Mouse (Mus musculus) Muller cell, postnatal 12 days (primary cell): Measurements from ENCODE around the gene Pcgf1.

Experiments
- DNase-seq: peaks from one replicate; pipeline ENCODE4 v3.0.0-alpha.2; 2015; ENCODE audit errors: inconsistent ontology term

Pcgf1 gene

DNA sequence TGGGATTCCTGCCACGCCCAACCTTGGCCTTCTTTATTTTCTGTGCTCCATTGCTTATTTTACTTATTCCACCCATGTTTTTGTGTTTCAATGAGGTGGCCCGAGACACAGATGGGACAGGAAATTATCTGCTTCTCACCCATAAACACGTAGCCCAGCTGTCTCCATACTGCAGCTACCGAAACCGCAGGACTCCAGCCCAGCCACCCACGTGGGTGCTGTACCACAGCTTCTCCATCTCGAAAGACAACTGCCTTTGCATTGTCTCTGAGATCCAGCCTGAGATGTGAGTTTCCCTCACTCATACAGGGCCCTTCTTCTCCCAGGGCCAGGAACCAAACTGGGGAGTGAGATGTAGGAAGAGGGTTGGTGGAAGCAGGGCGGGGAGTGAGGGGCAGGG is 11.7 kb upstream of the Pcgf1 start:
- no peak for DNase-seq

DNA sequence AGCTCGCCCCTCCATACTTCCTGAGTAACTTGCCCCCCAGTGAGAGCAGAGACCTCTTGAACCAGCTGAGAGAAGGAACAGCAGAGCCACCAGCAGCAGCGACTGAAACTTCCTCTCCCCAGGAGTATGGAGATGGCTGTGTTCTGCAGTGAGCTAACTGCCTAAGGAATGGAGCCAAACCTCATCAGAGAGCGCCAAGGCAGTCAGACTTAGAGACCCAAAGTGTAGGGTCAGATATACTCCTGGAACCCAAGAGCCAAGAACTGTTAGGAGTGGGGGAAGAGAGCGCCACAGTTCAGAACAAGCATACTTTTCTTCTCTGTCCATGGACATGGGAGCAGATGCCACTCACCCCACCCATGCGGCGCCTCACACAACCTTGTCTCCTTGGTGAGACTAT is 11.2 kb upstream of the Pcgf1 start:
- DNase-seq: no peak

DNA sequence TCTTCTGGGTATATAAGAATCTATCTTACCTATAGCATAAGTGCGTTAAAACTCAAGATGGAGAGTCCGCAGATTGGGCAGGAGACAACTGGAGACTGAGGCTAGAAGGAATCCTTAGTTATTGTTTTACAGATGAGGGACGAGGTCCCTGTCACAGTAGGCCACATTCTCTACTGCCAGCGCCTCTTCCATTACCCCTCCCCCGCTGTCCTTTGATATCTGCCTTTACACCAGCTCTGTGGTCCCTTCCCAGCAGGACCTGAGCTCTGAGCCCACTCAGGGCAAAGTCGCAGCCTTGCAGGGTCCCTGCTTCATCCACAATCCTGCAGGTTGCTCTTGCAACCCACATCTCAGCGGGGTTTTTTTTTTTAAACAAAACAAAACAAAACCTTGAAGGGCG is 9.4 kb upstream of the Pcgf1 start:
- DNase-seq: no peak

DNA sequence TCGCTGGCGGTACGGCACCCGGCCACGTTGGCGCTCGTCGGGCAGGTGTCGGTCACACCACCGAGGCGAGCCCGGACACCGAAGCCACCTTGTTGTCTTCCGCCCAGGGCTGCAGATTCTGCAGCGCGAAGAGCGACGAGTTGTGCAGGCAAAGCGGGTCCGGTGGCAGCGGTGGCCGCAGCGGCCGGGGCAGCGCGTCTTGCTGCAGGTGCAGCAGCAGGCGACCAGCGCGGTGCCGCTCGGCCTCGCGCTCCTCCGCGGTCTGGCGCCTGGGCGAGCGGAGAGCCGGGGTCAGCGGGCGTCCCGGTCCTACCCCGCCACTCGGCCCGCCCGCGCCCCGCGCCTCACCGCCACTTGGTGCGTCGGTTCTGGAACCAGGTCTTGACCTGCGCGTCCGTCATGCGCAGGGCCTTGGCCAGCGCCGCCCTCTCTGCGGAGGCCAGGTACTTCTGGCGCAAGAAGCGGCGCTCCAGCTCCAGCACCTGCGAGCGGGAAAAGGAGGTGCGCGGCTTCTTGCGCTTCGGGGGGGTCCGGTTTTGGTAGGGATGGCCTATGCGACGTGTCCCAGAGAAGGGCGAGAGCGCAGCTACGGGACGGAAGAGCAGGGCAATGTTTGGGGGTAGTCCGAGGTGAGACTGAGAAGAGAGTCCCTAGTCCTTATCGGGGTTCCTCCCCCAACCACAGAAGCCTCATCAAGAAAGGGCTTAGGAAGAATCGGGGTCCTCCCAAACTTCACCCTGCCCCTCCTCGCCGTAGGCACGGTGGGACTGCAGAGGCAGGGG is 8.8 kb upstream of the Pcgf1 start:
- DNase-seq: no peak

DNA sequence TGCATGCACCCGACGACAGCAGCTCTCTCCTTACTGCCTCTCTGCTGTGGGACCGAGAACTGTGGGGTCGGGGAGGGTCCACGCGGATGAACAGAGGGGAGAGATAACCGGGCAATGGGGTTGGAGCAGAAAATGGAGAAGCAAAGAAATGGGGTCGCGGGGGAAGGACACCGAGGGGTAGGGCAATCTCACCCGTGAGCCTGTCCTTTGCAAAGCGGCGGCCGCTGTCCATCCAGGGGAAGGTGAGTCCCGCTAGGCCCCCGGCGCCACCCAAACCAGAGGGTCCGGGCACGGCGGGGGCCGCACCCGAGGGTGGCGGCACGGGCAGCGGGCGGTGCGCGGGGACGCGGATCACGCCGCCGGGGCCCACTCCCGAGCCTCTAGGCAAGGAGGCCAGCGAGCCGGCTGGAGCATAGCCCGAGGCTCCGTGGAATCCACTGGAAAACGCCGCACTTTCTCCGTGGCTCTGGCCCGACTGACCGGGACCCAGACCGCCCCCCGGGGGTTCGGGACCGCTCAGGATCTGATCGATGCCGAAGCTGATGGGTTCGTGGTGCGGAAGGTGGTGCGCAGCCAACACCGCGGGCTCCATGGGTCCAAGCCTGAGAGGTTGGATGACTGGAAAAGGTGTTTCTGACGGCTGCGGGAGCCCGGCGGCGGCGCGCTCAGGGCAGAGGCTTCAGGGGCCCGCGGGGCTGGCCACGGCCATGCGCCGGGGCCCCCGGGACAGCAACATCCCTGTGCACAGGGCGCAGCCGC is 8.0 kb upstream of the Pcgf1 start:
- DNase-seq: no peak

DNA sequence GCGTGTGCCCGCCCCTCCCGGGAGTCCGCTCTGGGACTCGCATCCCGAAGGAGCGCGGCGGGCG is 7.6 kb upstream of the Pcgf1 start, which contains the start of gene Tlx2:
TSS of gene Tlx2 (minus strand) at position 47 of the 64 bp plus-strand sequence.
- DNase-seq: no peak

DNA sequence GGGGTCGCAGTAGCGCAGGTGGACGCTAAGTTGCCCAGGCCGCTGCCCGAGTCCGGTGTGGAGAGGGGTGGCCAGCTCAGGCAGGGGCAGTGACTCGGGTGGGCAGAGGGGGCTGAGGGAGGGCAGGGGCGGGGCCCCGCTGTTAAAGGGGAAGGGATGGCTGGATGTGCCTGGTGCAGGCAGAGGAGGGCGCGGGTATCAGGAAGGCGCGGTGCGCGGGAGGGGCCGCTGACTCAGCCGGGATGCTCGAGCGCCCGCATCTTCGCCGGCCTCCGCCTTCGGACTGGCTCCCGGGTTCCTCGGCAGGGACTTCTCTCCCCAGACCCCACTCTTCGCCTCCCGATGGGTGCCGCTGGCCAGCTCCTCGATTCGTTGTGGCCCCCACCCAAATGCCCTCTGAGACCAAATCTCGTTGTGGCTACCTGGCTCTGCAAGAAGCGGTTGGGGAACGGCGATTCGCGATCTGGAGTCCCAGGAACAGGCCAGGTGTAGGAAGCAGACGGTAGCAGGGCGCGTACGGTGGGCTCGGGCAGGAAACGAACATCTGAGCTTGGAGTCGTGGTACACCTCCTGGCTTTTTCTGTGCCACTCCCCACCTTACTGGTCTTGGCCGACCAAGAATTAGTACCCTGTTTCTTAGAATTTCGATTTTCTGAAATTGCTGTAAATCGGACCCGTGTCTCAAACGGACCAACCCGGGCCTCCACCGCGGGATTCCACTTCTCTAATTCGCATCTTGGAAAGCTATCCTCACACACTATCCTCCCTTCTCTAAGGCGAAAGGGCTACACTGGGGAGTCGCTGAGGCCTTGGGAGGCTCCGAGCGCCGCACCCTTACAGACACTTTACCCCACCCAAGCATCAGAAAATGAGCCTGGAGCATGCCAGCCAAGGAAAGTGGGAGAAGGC is 7.1 kb upstream of the Pcgf1 start:
- DNase-seq: peak; percentile 65

DNA sequence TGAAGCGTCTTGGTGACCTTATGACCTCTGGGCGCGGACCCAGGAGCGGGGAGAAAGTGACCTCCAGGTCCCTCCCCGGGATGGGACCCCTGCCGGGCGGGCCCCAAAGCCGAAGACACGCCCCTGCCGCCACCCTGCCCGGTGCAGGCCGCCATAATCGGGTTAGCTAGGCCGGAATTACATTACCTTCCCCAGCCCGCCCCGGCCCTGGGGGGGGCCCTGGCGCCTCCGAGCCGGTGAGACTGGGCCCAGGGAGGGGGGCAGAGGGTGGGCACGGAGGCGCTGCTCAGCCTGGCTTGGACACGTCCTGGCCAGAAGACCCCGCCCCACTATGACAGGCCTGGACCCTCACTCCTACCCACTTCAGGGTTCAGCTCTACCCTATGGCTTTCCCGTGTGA is 6.4 kb upstream of the Pcgf1 start:
- DNase-seq: no peak

DNA sequence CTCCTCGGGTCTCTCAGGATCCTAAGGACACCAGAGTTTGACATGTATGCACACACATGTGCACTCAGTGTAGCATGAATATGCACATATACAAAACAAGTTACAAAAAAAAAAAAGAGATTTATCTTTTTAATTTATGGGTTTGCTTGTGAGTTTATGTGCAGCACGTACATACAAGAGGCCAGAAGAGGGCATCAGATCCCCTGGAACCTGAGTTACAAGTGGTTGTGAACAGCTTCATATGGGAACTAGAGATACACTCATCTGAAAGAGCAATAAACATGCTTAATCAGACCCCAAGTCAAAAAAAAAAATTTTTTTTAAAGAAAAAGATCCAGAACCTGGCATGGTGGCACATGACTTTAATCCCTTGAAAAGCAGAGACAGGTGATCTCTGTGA is 2.7 kb upstream of the Pcgf1 start:
- DNase-seq: no peak

DNA sequence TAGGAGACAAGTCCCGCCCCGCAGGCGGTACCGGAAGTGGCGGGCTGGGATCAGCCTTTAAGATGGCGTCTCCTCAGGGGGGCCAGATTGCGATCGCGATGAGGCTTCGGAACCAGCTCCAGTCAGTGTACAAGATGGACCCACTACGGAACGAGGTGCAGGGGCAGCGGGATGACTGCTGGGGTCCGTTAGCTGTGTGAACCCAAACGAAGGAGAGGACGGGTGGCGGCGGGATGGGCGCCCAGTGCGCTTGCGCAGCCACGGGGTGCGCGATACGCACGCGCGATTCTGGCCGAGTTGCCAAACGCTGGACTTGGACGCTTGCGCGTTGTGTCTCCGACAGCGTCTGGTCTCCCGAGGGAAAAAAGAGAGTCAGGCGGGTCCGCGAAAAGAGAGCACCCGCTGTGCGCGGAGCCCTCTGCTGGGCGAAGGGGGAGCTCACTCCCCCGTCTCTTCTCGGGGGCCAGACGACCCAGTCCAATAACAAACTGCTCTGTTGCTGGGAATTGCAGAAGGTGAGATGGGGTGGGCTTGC is 722 bp downstream of the Pcgf1 start:
- peak; percentile 98 for DNase-seq

DNA sequence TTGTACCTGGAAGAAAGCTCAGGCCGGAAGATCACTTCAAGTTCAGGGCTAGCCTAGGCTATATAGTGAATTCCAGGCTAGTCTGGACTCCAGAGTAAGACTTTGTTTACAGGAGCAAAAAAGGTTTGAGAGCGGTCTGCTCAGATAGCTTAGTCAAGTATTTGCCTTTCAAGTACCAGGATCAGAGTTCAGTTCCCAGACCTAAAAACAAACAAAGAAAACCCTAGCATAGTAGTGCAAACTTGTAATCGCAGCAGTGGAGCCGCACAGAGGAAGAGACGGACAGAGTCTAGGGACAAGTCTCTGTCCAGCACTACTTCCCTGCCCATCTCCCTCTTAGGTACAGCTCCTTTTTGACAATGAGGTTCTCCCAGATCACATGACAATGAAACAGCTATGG is 2.5 kb downstream of the Pcgf1 start:
- no peak for DNase-seq

DNA sequence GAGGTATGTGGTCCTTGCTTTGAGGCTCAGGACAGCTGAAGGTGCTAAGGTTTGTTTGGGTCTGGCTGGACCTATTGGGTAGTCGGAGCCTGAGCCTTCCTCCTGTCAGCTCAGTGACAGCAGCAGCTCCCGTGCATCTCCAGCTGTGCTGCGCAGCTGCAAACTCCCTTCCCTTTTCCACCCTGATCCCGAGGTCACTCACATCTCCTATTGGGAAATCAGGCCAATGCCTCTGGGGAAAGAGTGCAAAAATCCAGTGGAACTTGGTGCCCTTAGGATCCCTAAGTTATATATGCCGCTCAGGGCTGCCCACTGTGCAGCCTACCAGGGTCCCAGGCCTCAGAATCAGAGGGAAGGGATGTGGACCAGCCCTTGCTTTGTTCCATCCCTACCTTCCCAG is 5.8 kb downstream of the Pcgf1 start:
- no peak for DNase-seq

DNA sequence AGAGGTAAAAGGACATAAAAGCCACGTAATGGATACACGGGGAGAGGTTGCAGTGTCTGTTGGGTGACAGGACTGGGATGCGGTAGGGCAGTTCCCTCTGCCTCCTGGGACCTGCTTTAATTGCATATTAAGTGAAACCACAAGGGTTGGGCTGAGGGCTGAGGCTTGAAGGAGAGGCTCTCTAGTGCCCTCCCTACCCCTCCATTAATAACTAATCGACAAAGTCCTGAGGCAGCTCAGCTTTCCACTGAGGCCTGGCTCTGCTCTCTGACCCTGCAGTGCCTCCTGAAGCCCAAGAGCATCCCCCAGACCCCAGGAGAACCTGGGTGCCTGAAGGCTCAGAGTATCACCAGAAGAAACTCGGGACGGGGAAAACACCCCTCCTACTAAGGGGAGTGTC is 6.8 kb downstream of the Pcgf1 start:
- DNase-seq: no peak

DNA sequence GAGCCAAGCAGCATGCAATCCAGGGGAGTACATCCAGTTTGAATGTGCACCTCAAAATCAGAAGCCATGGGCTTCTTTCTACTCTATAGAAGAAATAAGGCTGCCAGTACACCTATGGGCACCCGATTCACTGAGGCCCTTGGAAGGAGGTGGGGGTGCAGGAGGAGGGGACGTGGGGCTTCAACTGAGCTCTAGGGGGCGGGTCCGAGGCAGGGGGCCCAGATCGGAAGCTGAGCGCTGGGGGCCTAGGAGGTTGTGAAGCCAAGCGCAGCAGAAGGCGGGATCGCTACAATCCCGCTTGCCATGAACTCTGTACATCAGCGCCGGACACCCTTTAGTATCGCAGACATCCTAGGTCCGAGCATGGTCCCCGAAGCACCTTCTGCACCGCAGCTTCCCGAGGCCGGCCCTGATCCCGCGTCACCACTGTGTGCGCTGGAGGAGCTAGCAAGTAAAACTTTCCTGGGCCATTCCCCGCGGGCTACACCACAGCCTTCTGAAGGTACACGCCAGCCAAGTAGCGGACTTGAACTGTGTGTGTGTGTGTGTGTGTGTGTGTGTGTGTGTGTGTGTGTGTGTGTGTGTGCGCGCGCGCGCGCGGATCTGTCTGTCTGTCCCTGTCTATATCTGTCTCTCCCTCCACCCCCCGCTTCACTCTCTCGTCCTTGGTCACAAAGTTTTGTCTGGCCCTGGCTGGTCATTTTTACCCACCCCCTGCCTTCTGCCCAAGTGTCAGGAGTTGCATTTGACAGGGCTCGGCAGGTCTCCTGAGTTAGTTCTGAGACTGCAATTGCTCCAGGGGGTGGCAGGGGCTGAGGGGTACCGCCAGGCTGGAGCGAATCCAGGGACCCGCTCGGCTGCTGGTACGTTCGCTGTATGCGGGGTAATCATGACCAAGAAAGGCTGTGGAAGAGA is 8.7 kb downstream of the Pcgf1 start, which contains the start of gene Lbx2:
TSS of gene Lbx2 (plus strand) at position 247 of the 915 bp plus-strand sequence.
- DNase-seq: no peak

DNA sequence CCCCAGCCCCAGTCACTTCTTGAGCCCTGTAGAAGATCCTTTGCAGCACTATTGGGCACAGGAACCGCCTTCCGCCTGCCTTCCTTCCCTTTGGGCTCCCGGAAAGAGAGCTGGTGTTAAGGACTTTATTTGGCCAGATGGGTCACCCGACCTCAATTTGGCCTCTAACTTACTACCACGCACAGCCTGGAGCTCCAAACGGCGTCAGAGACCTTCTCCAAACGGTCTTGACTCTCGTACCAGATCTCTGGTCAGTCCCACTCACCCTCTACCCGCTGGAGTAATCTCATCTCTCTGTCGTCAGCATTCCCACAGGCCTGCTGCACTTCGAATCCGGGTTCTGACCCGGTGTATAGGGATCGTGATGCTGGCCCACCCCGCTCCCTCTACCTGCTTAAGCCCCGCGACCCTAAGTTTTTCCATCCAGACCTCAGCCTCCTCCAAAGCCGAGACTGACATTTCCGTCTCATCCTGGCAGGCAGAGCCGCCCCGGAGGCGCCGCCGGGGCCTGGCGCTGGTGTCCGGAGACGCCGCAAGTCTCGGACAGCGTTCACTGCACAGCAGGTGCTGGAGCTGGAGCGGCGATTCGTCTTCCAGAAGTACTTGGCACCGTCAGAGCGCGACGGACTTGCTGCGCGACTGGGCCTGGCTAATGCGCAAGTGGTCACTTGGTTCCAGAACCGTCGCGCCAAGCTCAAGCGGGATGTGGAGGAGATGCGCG is 9.7 kb downstream of the Pcgf1 start:
- peak; percentile 27 for DNase-seq

DNA sequence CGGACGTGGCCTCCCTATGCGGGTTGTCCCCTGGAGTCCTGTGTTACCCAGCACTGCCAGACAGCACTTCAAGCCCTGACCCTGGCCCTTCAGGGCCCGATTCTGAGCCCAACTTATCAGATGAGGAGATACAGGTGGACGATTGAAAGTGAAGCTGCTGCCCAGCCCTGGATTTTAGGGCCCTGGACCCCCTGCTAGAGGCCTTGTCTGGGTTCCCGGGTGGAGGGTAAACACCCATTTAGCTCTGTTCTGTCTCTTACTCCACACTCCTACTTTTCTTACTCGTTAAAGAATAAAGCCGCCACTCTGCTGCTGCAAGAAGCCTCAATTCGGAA is 10.2 kb downstream of the Pcgf1 start:
- no peak for DNase-seq

DNA sequence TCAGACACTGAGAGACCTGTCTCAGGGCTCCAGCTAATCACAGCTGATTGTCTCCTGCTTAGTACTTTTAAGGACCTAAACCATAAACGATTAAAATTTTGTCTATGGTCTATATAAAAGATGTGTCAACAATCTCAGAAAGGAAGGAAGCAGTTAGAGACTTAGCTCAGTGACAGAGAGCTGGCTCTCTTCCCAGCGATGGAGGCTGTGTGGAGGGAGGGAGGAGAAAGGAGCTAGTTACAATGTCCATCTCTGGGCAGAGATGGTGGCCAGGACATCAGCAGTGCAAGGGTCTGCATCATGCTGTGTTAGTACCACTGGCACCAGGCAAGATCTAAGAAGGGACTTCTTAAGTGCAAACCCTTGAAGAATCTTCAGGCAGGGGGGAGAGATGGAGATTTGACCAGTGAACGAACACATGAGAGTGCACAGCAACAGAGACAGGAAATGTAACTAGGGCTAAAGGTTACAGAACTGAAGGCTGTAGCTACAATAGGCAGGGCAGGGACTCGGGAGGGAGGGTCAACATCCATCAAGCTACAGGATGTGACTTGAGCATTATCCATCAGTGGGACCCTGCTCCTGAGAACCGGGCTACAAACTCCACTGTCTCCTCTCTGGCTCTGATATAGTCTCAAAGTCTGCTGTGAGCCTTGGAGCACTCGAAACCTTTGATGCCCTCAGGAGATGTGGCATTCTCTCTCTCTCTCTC is 14.9 kb downstream of the Pcgf1 start:
- DNase-seq: no peak

DNA sequence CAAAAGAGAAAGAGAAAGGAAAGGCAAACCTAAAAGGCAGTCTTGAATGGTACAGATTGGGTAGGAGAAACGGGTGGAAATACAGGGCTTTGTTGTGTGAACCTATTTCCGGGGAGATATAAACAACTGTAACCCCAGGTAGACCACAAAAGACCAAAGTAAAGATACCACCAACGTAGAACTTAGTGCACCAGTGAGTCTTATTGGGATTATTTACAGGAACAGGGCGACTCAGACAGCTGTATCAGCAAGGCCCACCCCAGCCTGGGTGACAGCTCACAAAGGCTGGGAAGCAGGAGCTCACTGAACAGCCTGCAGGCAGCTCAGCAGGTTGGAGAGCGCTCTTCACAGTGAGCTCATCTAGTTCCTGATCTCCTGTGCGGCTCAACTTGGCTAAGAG is 18.3 kb downstream of the Pcgf1 start:
- DNase-seq: no peak

DNA sequence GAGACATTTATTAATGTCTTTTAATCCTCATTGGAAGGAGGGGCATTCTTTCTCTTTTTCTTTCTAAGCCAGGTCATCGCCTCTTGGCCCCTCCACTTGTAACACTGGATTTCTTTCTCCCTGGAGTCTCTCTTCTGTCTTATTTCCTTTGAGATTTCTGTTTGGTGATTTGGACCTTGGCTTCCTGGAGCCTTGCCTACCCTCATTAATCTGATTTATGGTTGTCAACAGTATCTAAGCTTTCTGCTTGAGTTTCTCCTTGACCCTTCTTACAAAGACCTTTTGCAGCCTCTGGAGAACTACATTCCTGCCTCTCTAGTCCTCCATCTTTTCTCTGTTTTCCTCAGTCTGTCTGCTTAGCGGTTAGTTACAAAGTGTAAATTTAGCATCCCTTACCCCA is 20.7 kb downstream of the Pcgf1 start:
- no peak for DNase-seq

DNA sequence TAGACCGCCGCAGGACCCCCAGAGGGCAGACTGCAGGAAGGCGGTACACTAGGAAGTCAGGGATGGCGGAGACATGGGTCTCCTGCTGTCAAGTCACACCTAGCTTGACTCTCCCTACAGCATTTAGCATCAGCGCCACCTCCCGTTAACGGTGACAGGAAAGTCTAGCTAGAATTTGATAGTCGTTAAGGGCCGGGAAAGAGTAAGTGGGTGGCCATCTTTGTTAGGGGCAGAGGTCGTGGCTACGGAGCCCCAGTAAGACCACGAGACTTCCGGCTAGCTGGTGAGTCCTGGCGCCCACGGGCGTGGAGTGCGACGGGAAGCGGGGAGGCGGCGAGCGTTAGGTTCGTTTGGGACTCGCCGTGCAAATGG is 23.6 kb downstream of the Pcgf1 start, which contains the start of the genes Ccdc142 and Gm42688:
TSS of gene Ccdc142 (plus strand) at position 286 of the 372 bp plus-strand sequence.
TSS of gene Gm42688 (plus strand) at position 302 of the 372 bp plus-strand sequence.
- no peak for DNase-seq
